Mouse (Mus musculus): ENCODE measurements around the gene A030003K21Rik.
"Not testable (repeated sequence)": the region's sequence is repeated elsewhere in the genome, so short reads cannot be mapped to it uniquely, and the experiment has no call there.

DNA sequence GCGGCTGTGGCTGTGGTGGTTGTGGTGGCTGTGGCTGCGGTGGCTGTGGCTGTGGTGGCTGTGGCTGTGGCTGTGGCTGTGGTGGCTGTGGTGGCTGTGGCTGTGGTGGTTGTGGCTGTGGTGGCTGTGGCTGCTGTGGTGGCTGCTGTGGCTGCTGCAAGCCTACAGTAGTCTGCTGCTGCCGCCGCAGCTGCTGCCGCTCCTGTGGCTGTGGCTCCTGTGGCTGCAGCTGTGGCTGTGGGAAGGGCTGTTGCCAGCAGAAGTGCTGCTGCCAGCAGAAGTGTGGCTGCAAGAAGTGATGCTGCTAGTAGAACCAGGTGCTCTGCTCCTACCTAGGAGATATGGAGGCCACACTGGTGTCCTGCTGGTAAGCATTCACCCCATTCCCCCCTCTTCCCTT, 29.8 kb downstream of the A030003K21Rik start:
- not testable (repeated sequence) for TF ChIP-seq CTCF, EP300 (IDR thresholded peaks at IDR 0.05; ENCODE audit: low read depth)

Measured in liver, embryonic 14.5 days (tissue).